Mouse (Mus musculus): ENCODE measurements around the gene Per1. TPM values are rescaled to one million over a fixed set of nuclear protein-coding genes. Genes with fewer than 3 reads are reported as not detected.

Per1 gene
- 798 to 901 TPM (median 848 TPM) in 4 replicates for total RNA-seq (2023; ENCODE audit: inconsistent age)

GRCm38 (mm10) chr11:69094697-69095429, at the start of gene Per1:
Gene Per1 (plus strand): TSS chr11:69095217.

GRCm38 (mm10) chr11:69045531-69046394, 49.3 kb upstream of the Per1 start, which contains the start of gene Aurkb:
Gene Aurkb (plus strand): TSS chr11:69045647.

GRCm38 (mm10) chr11:69059357-69059974, 35.6 kb upstream of the Per1 start, which contains the start of gene Borcs6:
Gene Borcs6 (plus strand): TSS chr11:69059717.

GRCm38 (mm10) chr11:69070590-69071222, 24.3 kb upstream of the Per1 start, which contains the start of gene Tmem107:
Gene Tmem107 (plus strand): TSS chr11:69070806.

GRCm38 (mm10) chr11:69088103-69088855, 6.7 kb upstream of the Per1 start, which contains the start of gene Vamp2:
Gene Vamp2 (plus strand): TSS chr11:69088490.

GRCm38 (mm10) chr11:69120221-69121000, 25.4 kb downstream of the Per1 start, which contains the start of gene Hes7:
Gene Hes7 (plus strand): TSS chr11:69120404.

GRCm38 (mm10) chr11:69122336-69122951, 27.4 kb downstream of the Per1 start, which contains the start of gene 9130213A22Rik:
Gene 9130213A22Rik (minus strand): TSS chr11:69122589.

GRCm38 (mm10) chr11:69125852-69125918, 30.7 kb downstream of the Per1 start, which contains the start of gene Aloxe3:
Gene Aloxe3 (plus strand): TSS chr11:69125896.

GRCm38 (mm10) chr11:69156800-69157199, 61.8 kb downstream of the Per1 start, which contains the start of gene Alox12b:
Gene Alox12b (plus strand): TSS chr11:69156989.

Other genes starting within 250 kb of the Per1 start
- gene Ndel1, start 223.4 kb upstream of the Per1 start, total RNA-seq (2023; ENCODE audit: inconsistent age) = 58.5 to 71.2 TPM (median 62.1 TPM) in 4 replicates
- gene Rnf222, start 206.7 kb upstream of the Per1 start, total RNA-seq (2023; ENCODE audit: inconsistent age) = not detected in 4 replicates
- gene Rpl26, start 193.6 kb upstream of the Per1 start, total RNA-seq (2023; ENCODE audit: inconsistent age) = 2,360 to 2,533 TPM (median 2,439 TPM) in 4 replicates
- not detected in 4 replicates for gene Odf4, start 168.1 kb upstream of the Per1 start, total RNA-seq (2023; ENCODE audit: inconsistent age)
- gene Arhgef15, start 137.7 kb upstream of the Per1 start, total RNA-seq (2023; ENCODE audit: inconsistent age) = 0.24 TPM in 1 of 4 replicates, not detected in the others
- gene Slc25a35, start 127.1 kb upstream of the Per1 start, total RNA-seq (2023; ENCODE audit: inconsistent age) = 2.7 to 3.4 TPM (median 3.0 TPM) in 4 replicates
- 4.7 to 8.4 TPM (median 5.1 TPM) in 4 replicates for gene Rangrf, start 120.0 kb upstream of the Per1 start, total RNA-seq (2023; ENCODE audit: inconsistent age)
- gene Pfas, start 86.8 kb upstream of the Per1 start, total RNA-seq (2023; ENCODE audit: inconsistent age) = 25.1 to 32.7 TPM (median 28.2 TPM) in 4 replicates
- 29.0 to 40.3 TPM (median 30.0 TPM) in 4 replicates for gene Ctc1, start 79.3 kb upstream of the Per1 start, total RNA-seq (2023; ENCODE audit: inconsistent age)
- gene Aurkb, start 49.6 kb upstream of the Per1 start, total RNA-seq (2023; ENCODE audit: inconsistent age) = 5.5 to 9.8 TPM (median 7.8 TPM) in 4 replicates
- 19.5 to 20.7 TPM (median 19.9 TPM) in 4 replicates for gene Borcs6, start 35.5 kb upstream of the Per1 start, total RNA-seq (2023; ENCODE audit: inconsistent age)
- gene Tmem107, start 24.4 kb upstream of the Per1 start, total RNA-seq (2023; ENCODE audit: inconsistent age) = 1.8 to 7.1 TPM (median 3.8 TPM) in 4 replicates
- 434 to 532 TPM (median 515 TPM) in 4 replicates for gene Vamp2, start 6.7 kb upstream of the Per1 start, total RNA-seq (2023; ENCODE audit: inconsistent age)
- 0.27 to 0.48 TPM in 2 of 4 replicates, not detected in the others for gene Hes7, start 25.2 kb downstream of the Per1 start, total RNA-seq (2023; ENCODE audit: inconsistent age)
- 0.35 TPM in 1 of 4 replicates, not detected in the others for gene 9130213A22Rik, start 27.4 kb downstream of the Per1 start, total RNA-seq (2023; ENCODE audit: inconsistent age)
- gene Aloxe3, start 30.7 kb downstream of the Per1 start, total RNA-seq (2023; ENCODE audit: inconsistent age) = 1.3 to 2.1 TPM (median 1.4 TPM) in 4 replicates
- gene Alox12b, start 61.8 kb downstream of the Per1 start, total RNA-seq (2023; ENCODE audit: inconsistent age) = not detected in 4 replicates
- gene Alox8, start 102.6 kb downstream of the Per1 start, total RNA-seq (2023; ENCODE audit: inconsistent age) = not detected in 4 replicates
- not detected in 4 replicates for gene Gucy2e, start 141.8 kb downstream of the Per1 start, total RNA-seq (2023; ENCODE audit: inconsistent age)
- 27.1 to 33.6 TPM (median 29.4 TPM) in 4 replicates for gene Cntrob, start 228.6 kb downstream of the Per1 start, total RNA-seq (2023; ENCODE audit: inconsistent age)
- 32.4 to 43.0 TPM (median 40.9 TPM) in 4 replicates for gene Trappc1, start 228.8 kb downstream of the Per1 start, total RNA-seq (2023; ENCODE audit: inconsistent age)
- gene Kcnab3, start 231.0 kb downstream of the Per1 start, total RNA-seq (2023; ENCODE audit: inconsistent age) = 1.5 to 2.8 TPM (median 2.2 TPM) in 4 replicates
- 1.4 to 2.9 TPM (median 2.1 TPM) in 4 replicates for gene Rnf227, start 245.2 kb downstream of the Per1 start, total RNA-seq (2023; ENCODE audit: inconsistent age)

Data from B cell, adult (primary cell).